Mouse (Mus musculus): ENCODE results near the gene 4632433K11Rik. TPM values are rescaled to one million over a fixed set of nuclear protein-coding genes. Genes with fewer than 3 reads are reported as not detected.
A peak's percentile ranks its signal among the peaks of the same experiment; 100 is the strongest.
"Not testable (repeated sequence)": the region's sequence is repeated elsewhere in the genome, so short reads cannot be mapped to it uniquely, and the experiment has no call there.

4632433K11Rik gene
- total RNA-seq, 2 experiments from 2014 or later, result not detected

DNA sequence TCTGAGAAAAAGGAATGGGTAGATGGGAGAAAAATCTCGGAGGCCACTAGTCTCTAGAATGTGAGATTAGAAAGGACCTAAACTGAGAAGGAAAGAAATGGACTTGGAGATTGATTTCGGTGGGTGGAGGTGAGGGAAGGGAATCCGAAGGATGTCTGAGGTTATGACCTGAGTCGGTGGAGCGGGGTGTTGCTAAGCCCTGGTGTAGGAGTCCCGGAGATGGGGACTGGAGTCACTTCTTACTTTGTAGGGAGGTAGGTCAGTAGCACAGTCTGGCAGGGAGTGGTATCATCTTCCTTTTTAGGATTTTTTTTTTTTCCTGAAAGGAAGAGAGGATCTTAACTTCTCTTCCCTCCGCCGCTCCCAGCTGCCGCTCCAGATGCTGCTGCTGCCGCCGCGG is 18.5 kb downstream of the 4632433K11Rik start:
- DNase-seq, result no peak
- intact Hi-C loops (cut with DNase I), result loop anchor here (10.0 kb wide), 2 partner anchors 188 to 258 kb away; partner anchors contain the start of gene Rpl28

DNA sequence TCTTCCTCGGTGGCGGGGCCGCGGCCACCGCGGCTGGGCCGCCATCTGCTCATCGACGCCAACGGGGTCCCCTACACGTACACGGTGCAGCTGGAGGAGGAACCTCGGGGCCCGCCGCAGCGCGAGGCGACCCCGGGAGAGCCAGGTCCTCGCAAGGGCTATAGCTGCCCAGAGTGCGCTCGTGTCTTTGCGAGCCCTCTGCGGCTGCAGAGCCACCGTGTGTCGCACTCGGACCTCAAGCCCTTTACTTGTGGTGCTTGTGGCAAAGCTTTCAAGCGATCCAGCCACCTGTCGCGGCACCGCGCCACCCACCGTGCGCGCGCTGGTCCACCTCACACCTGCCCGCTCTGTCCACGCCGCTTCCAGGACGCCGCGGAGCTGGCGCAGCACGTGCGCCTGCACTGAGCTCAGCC is 19.0 kb downstream of the 4632433K11Rik start:
- DNase-seq, result no peak
- intact Hi-C loops (cut with DNase I), result loop anchor here (10.0 kb wide), 2 partner anchors 188 to 258 kb away; partner anchors contain the start of gene Rpl28

DNA sequence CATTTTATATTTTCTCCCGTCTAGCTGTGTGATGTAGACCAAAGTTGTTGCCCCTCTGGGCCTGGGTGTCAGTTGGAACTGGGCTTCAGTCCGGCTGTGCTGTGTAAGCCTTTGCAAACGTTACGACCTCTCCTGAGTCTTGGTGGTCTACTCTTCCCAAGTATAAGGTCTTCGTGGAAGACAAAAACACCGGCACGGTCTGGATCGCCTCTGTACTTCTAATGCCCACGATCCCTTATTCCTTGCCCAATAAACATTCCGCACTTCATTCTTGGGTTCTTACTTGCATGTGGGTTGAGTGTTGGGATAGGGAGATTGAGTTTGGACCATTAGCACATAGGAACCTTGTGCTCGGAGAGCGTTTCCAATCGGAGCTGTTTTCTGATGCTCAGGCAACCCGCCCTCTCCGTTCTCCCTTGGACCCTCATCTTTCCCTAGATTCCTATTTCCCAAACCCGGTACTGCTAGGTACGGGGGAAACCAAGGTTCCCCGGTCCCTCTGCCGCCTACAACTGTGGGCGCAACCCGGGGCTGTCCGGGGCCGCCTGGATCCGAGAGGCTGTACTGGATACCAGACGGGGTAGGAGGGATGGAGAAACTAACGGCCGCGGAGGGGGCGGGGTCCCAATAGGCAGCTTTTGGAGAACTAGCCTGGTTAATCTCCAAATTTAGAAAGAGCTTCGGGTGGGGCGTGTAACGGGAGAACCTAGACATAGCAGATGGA is 19.7 kb downstream of the 4632433K11Rik start:
- intact Hi-C loops (cut with DNase I), result loop anchor here (10.0 kb wide), 2 partner anchors 189 to 259 kb away; partner anchors contain the start of gene Rpl28

DNA sequence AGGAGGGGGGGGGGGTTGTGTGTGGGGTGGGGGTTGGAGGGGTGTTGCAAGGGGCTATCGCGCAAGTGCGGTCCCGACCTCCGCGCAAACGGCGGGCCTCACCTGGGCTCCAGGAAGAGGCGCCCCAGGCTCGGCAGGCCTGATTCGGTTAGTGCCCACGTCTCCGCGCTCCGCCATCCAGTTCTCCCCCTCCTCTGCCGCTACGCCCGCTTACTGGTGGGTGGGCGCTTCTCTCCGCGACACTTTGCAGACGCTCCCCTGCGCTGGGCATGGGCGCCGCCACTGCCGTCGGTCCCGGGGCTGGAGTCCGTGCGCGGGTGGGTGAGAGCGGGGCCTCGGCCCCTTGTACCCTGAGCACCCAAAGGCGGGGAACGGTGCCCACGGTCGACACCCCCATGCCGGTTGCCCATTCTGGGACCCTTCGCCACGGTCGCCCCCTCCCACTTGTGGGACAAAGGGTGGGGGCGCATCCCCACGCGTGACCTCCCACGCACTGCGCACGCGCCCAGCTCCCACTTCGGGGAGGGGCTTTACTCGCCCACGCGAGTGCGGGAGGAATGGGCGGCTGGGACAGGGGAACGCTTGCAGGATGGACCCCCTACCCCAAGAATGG is 22.8 kb downstream of the 4632433K11Rik start:
- intact Hi-C loops (cut with DNase I), result loop anchor here (10.0 kb wide), 2 partner anchors 192 to 262 kb away; partner anchors contain the start of gene Rpl28
- no peak for DNase-seq

More for the DNA sequence above, 19.7 kb downstream of the 4632433K11Rik start:
- DNase-seq, result no peak

DNA sequence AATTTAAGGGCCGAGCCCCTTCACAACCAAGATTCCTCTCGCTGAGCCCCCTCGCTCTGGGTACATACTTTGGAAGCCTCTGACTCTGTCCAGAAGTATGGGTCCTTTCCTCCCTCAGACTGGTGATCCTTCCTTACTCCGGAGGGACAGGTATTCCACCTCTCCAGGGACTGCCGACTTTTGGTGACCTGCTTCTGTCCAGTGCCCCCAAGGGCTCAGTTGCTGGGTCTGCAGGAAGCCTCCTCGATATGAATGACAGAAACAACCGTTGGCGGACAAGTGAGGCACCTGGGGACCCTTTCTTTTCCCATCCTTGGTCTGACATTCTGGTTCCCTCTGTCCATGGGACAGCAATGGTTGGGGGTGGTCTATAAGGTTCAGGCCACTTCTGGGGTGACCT is 23.5 kb downstream of the 4632433K11Rik start:
- no peak for DNase-seq
- intact Hi-C loops (cut with DNase I), result loop anchor here (10.0 kb wide), 2 partner anchors 193 to 263 kb away; partner anchors contain the start of gene Rpl28

DNA sequence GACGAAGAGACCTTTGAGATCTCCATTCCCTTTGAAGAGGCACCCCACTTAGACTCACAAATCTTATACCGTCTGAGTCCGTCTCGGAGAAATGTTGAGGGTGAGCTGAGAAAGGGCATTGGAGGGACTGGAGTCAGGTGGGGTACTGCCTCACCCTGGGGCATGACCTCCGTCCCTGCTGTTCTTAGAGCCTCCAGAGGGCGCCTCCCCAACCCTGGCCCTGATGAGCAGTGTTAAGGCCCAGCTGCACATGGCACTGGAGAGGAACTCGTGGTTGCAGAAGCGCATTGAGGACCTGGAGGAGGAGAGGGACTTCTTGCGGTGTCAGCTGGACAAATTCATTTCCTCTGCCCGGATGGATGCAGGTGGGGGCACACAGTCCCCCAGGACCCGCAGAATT is 23.9 kb downstream of the 4632433K11Rik start:
- no peak for DNase-seq
- intact Hi-C loops (cut with DNase I), result loop anchor here (10.0 kb wide), 2 partner anchors 193 to 263 kb away; partner anchors contain the start of gene Rpl28

DNA sequence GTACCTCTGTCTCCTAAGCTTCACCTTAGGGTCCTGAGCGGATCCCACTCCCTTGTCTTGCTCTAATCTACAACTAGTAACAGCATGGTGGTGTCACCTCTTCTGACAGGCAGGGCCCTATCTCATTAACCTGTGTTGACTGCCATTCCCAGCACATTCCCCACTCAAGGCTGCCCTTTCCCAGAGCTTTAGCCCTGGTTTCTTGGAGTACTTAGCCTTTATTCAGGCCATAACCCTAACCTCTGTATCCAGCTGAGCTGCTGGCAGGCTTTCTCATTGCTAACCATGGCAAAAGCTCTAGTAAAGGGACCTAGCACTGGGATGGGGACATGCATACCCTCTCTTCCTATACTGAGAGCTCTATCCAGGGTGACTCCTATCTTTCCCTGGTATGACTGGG is 24.7 kb downstream of the 4632433K11Rik start:
- intact Hi-C loops (cut with DNase I), result loop anchor here (10.0 kb wide), 2 partner anchors 194 to 264 kb away; partner anchors contain the start of gene Rpl28
- no peak for DNase-seq

DNA sequence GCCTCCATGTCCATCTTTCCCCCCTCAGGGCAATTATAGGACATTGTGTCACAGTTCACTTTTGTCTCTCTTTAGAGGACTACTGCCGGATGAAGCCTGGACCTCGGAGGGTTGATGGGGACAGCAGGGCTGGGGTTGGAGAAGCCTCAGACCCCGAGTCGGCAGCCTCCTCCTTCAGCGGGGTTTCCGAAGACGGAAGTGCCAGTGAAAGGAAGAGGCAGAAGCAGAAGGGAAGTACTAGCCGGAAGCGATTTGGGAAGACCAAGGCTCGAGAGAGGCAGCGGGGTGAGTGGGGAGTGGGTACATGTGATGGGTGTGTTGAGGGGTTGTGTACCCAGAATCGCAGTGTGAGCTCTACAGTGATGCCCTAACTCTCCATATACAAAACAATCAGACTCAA is 25.5 kb downstream of the 4632433K11Rik start:
- intact Hi-C loops (cut with DNase I), result loop anchor here (10.0 kb wide), 2 partner anchors 195 to 265 kb away; partner anchors contain the start of gene Rpl28
- DNase-seq, result no peak

DNA sequence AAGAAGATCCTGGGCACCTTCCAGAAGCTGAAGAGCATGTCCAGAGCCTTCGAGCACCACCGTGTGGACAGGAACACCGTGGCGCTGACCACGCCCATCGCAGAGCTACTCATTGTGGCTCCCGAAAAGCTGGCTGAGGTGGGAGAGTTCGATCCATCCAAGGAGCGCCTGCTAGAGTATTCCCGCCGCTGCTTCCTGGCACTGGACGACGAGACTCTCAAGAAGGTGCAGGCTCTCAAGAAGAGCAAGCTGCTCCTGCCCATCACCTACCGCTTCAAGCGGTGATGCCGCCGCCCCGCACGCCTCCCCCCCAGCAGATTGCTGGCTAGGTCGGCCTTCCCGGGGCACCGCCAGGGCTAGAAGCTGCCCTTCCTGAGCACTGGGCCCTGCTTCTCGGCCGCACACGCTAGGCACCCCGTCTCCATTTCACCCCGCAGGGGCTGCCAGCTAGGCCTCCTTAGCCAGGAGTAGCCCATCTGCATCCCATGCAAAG is 26.4 kb downstream of the 4632433K11Rik start:
- DNase-seq, result peak; percentile 70 to 72
- intact Hi-C loops (cut with DNase I), result loop anchor here (2.0 to 10.0 kb wide), 3 partner anchors 43 to 565 kb away; partner anchors contain the start of gene Rasl2-9

DNA sequence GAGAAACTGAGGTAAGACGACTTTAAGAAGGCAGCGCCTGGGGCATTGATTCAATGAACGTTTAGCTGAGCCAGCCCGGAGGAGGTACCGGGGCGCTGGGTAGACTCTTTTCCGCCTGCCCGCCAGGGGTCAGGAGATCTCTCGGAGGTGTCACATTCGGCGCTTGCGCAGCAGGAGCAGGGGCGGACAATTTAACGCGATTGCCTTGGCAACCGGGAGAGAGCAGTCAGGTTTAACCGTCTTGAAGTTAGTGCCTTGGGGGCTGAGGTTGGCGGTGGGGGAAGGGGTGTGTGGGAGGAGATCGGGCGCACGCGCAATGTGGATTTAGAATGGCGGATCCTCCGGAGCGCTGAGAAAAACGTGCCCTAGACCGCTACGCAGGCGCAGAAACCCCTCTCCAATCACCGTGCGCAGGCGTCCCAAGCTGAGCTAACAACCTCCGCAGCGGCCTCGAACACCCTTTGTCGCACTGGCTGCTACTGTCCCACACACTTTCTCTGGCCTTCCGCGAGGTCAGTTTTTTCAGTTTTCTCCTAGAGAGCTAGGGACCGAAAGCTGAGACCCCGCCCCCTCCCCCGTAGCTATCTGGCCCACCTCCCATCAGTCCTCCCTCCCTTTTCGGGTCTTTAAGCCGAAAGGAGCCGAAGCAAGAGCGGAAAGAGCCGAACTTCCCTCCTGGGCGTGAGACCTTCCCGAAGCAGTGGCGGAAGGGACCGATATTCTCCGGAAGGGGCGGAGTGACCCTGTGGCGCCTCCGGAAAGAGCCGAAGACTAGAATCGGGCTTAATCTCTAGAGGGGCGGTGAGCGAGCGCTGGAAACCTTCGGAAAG is 27.2 kb downstream of the 4632433K11Rik start:
- peak; percentile 98 to 99 for DNase-seq
- intact Hi-C loops (cut with DNase I), result loop anchor here (2.0 to 10.0 kb wide), 3 partner anchors 44 to 566 kb away; partner anchors contain the start of gene Rasl2-9

DNA sequence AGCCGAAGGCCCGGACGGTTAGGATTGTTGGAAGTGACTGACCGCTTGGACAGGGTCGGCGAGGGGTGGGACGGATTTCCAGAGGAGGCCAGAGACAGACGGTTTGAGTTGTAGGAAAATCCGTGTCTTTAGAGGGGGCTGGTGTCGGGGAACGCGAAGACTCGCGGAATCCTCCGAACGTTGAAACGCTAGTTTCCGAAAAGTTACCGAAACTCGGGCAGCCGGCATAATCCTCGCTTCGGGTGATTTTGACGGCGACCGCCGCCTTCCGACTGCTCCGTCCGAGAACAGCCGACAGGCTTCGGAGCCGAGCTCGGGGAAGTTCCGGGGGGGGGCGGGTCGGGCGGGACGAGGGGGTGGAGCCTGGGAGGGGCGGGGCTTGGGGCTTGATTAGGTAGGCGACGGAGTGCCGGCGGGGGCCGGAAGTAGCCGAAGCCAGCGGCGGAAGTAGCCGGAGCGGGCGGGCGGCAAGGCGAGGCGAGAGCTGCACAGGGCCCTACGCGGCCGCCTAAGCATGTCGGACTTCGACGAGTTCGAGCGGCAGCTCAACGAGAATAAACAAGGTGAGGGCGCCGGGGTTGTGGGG is 27.9 kb downstream of the 4632433K11Rik start, which contains the start of gene U2af2:
Gene U2af2, plus strand, starts transcription at position 370 of the 586 bp plus-strand sequence.
- intact Hi-C loops (cut with DNase I), result loop anchor here (2.0 to 10.0 kb wide), 3 partner anchors 45 to 567 kb away; partner anchors contain the start of gene Rasl2-9

DNA sequence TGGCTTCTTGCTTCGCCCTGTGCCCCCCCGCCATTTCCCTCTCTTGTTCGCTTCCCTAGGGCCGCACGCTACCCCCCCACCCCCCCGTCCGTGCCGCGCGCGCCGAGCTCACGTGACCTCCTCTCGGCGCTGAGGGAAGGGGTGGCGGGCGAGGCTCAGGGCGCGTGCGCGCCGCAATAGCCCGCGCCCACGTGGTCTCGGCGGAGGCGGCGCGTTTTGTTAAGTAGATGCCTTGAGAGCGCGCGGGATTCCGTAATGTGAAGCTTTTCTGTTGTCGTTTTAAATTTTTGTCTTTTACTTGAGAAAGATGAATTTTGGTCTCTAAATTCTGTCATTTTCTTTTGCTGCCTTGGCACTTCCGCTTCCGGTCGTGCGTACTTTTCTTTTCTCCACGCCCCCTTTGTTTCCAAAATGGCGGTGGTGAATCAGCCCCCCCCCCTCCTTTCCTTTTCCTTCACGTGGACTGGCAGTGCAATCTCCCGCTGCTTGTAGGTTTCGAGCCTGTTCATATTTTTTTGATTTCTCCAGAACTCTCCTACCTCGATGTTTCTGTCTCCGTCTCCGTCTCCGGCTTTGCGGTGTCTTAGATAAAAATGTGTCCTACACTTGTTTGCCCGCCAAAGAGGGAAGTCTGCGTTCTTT is 28.6 kb downstream of the 4632433K11Rik start:
- intact Hi-C loops (cut with DNase I), result loop anchor here (1.0 to 10.0 kb wide), 3 partner anchors 15 to 568 kb away; partner anchors contain the start of gene Rasl2-9
- DNase-seq, result no peak

More for the DNA sequence above, 27.9 kb downstream of the 4632433K11Rik start, which contains the start of gene U2af2:
- DNase-seq, result peak; percentile 93 to 95

DNA sequence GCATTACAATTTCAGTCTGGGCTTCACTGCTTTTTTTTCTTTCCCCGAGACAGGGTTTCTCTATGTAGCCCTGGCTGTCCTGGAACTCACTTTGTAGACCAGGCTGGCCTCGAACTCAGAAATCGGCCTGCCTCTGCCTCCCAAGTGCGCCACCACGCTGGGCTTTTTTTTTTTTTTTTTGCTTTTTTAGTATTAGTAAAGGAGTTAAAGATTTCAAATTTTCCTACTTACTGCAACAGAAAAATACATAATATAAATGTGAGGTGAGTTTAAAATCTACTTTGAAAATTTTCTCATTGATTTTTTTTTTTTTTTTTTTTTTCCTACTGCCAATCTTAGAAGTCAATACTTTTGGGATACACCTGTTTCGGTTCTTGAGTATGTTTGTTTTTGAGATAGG is 31.0 kb downstream of the 4632433K11Rik start:
- intact Hi-C loops (cut with DNase I), result loop anchor here (5.0 to 10.0 kb wide), 2 partner anchors 62 to 570 kb away; partner anchors contain the start of gene Rasl2-9
- no peak for DNase-seq

DNA sequence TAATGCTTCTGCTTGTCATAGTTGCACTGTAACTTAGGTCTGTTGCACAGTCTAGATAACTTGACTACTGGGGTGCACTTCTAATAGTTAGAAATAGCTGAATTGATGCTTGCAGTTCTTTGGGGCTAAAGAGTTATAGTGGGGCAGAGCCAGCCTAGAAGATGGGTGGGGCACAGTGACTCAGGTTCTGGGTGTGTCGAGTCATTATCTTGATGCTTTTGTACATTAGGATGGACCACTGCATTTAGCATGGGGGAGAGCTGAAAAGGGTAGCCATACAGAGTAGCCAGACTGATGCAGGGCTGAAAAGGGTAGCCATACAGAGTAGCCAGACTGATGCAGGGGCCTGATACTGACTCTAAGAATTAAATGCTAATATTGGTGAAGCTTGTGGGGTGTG is 39.7 kb downstream of the 4632433K11Rik start:
- intact Hi-C loops (cut with DNase I), result no loop called here
- DNase-seq, result no peak

DNA sequence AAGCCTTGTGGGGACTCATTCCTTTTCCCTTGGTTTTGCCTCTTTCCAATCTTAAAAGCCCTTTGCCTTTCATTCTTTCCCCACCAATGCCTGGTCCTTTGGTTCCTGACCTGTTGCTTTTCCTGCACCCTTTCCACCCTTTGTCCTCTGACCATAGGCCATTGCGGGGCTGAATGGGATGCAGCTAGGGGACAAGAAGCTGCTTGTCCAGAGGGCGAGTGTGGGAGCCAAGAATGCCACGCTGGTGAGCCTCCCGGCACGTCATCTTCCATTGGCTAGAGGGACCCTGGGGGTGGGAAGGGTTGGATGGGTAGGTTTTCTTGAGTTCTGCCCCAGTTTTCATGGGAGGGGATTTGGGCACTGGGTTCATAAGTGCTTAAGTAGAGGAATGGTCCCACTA is 41.1 kb downstream of the 4632433K11Rik start:
- intact Hi-C loops (cut with DNase I), result no loop called here
- no peak for DNase-seq

DNA sequence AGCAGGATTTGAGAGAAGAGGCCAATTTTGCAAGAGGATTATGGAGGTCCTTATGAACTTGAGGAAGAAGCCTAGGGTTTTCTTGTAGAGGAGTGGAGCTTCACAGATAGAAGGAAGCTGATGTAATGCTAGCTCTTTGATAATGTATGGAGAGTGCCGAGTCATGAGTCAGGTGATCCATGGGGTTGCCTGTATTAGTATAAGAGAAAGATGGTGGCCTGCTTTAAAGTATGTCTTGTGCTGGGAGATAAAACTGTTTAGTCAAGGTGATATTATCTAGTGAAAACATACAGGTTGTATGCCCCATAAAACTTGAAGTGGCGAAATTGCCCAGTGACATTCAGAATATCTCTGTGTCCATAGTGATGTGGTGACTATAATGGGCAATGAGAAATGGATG is 43.0 kb downstream of the 4632433K11Rik start:
- intact Hi-C loops (cut with DNase I), result loop anchor here (1.0 kb wide), 1 partner anchor 14 kb away; no protein-coding TSS in a partner anchor
- no peak for DNase-seq

DNA sequence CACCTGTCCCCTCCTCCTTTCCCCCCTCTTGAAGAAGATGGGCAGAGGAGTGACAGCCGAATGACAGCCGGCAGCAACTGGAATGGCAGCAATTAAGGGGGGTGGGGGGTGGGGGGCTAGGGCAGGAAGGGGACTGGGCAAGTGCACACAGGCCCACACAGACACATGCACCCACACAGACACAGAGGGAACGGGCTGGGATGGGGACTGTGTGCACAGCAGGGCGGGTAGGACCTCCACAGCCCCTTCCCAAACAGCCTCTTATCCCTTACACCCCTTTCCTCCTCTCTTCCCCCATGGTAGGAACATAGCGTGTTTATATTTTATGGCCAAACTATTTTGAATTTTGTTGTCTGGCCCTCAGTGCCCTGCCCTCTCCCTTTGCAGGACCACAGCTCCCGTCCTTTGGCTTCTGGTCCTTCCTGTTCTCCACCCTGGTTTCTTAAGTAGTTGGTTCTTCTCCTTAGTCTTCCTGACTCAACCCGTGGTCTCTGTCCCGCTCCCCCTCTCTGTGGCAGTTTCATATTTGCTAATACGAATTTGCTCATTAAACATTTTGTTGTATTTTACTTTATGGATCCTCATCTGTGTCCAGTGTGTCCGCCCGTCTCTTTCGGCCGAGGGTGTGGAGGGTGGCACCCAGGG is 45.6 kb downstream of the 4632433K11Rik start:
- not testable (repeated sequence) for DNase-seq
- intact Hi-C loops (cut with DNase I), result loop anchor here (5.0 kb wide), 1 partner anchor 48 kb away; the partner anchor contains the start of gene Rasl2-9

Measured in heart, postnatal 36 days (tissue).